Mouse (Mus musculus): ENCODE results near the gene Map2. TPM values are rescaled to one million over a fixed set of nuclear protein-coding genes. Genes with fewer than 3 reads are reported as not detected.

Map2 gene
- polyA plus RNA-seq (2012), result not detected in 2 replicates

DNA sequence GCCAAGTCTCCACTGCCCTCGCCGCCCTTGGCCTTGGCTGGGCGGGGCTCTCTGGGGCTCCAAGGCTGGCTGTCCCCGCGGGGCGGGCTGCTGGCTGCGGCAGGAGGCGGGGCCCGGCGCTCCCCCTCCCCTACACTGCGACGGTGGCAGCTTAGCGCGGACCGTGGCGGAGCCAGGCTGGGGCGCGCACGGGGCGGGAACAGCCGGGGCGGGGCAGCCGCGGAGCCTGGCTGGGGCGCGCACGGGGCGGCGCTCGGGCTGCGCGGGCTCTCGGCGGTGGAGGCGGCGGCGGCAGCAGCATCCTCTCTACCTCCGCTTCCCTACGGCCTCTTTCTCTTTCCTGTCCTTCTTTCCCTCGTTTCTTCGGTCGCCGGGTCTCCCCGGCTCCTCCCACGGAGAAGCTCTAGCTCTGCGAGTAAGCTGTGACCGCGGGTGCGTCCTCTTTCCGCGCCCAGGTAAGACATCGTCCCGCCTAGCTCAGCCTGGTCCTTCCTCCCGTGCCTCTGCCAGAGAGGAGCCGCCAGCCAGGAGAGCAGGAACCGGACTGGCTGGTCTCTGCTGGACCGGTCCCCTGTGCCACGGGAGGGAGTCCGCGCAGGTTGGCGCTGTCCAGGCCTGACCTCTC is at the start of gene Map2:
TSS of gene Map2 (plus strand) at position 233 of the 625 bp plus-strand sequence.
- TF ChIP-seq GATA1 (IDR thresholded peaks at IDR 0.05; ENCODE audit: low read length), result no peak

DNA sequence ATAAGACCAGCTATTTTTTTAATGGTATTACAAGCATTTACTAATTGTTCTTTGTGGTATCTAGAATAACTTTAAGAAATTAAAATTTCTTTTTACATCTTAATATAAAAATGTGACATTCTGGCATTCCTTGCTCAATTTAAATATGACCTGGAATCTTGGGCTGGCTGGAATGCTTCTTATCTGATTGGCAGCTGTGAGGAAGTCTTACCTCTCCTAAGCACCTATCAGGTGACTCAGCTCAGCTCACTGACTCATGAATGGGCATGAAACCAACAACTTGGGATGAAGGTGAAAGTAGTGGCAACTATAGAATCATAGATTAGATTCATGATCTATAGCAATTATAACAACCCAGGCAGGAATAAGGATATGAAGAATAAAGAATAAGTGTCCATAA is 42.1 kb upstream of the Map2 start:
- TF ChIP-seq GATA1 (IDR thresholded peaks at IDR 0.05; ENCODE audit: low read length), result no peak

DNA sequence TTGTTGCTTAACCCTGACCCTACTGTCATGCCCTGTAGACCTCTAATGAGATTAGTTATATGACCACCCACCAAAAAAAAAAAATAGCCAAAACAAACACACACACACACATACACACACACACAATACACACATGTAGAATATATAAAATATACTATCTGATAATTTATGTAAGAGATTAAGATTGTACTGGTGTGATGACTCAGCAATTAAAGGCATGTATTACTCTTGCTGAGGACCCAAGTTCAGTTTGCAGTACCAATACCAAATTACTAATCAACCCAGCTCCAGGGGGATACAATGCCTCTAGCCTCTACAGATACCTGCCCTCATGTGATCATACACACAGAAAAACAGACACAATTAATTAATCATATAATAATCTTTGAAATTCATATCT is 39.7 kb upstream of the Map2 start:
- TF ChIP-seq GATA1 (IDR thresholded peaks at IDR 0.05; ENCODE audit: low read length), result no peak

DNA sequence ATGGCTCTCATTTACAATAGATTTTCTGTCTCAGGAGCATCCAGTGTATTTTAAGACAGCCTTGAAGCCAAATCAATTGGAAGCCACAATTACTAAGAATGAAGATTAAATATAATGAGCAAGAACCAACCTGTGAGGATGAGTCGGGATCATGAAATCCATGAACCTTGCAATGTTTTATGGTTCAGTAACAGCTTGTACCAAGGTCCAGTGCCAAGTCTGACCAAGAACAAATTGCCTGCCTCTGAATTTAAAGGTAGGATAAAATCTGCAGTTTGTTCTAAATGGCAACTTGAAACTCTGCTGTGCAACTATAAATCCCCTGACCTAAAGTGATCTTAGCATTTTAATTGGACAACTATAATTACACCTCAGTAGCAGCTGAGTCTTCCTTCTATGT is 34.4 kb upstream of the Map2 start:
- no peak for TF ChIP-seq GATA1 (IDR thresholded peaks at IDR 0.05; ENCODE audit: low read length)

DNA sequence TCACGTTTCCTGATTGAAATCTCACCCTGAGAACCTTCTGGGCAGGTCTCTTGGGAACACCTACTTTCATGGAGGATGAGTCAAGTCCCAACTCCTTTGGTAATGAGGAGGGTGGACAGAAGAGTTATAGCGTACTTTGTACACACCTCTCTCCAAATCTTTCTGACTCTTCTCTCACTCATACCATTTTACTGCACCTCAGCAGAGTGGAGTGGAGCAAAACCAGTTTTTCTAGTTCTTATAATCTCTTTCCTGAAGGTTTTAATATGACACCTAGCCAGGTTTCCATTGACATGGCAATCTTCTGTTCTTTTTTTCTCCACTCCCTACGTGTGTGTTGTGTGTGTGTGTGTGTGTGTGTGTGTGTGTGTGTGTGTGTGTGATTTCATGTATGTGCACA is 29.9 kb upstream of the Map2 start:
- no peak for TF ChIP-seq GATA1 (IDR thresholded peaks at IDR 0.05; ENCODE audit: low read length)

DNA sequence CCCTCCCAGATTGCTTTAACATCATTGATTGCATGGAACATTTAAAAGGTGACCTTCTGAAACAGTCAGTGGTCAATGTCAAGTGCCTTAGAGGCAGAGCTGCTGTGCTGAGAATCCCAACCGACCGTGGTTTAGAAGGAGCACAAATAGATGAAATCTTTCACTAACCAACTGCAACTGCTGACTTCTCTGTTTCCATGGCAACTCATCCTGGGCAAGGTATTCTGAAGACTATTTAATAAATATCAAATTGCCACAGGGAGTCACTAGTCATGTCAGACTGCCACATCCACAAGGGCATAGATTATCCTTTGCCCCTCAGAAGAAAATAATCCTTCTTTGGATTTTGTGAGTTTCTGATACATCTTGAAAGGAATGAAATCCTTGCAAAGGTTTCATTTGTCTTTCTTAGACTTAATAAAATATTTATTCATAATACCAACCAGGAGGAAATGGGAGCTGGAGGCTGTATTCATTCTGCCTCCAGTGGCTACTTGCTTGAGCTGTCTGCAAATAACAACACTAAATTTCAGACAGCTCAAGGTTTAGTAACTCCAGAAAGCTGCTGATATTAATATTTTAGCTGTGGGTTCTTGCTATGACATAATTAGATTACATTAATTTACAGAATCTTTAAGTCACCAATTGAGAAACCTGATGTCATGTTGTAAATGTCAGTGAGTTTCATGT is 26.1 kb upstream of the Map2 start:
- TF ChIP-seq GATA1 (IDR thresholded peaks at IDR 0.05; ENCODE audit: low read length), result no peak

DNA sequence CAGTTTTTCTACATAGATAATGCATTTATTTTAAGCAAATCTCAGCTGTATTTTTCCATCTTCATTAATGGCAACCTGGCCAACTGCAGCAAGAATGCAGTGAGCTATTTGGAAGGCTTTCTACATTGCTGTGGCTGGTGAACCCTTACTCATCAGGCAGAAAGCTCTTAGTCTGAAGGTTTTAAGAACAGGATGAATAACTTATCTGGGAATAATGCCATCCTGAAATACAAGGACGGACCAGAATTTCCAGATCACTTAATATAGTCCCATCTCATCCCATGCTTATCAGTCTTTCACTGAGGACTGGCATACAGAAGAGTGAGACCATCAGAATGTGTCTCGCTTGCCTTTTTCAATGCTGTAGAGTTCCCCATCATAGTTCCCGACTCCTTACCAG is 24.3 kb upstream of the Map2 start:
- TF ChIP-seq GATA1 (IDR thresholded peaks at IDR 0.05; ENCODE audit: low read length), result no peak

DNA sequence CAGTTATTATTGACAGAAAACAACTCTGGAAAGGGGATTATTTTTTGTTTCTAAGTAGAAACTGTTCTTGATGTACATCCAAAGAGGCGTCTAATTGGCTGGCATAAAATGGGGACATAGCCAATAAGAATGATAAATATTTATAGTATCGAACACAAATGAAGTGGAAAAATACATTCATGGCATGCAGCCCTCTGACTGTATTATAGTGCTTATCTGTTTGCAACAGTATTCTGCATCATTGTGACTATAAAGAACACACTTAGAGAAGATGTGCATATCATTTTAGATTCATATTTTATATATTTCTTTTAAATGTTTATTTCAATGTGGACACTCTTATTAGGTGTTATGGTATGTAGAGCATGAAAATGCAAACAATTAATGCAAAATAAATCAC is 17.9 kb upstream of the Map2 start:
- TF ChIP-seq GATA1 (IDR thresholded peaks at IDR 0.05; ENCODE audit: low read length), result no peak

DNA sequence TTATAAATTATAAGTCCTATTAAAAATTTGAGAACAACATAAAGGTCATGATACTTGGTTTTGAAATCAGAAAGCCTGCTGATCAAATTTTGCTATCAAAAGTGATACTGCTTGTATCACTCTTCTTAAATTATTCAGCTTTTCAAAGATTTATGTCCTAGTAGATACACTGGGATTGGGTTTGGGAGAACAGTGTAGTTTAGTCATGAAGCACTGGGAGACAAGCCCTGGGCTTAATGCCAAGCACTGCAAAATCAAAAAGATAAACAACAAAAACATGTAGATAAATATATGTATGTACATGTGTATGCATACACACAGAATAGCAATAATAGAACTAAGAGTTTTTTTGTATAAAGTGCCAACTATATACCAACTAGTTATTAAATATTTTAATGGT is 17.5 kb upstream of the Map2 start:
- TF ChIP-seq GATA1 (IDR thresholded peaks at IDR 0.05; ENCODE audit: low read length), result no peak

DNA sequence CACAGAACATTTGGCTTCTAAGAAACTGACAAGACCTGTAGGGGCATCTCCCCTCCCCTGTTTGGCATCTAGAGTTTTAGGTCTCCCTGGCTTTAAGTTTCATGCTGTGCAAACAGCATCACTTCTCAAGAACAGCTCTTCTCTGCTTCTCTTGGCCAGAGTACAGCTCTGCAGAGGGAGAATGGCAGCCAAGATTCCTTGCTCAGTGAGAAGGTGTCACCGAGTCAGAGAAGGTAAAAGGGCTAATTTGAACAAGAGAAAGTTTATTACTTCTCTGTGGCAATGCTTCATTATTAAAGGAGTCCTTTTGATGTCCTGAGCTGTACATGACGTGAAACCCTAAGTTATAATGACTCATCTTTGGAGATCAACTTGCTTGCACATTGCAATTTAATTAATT is 10.4 kb upstream of the Map2 start:
- no peak for TF ChIP-seq GATA1 (IDR thresholded peaks at IDR 0.05; ENCODE audit: low read length)

DNA sequence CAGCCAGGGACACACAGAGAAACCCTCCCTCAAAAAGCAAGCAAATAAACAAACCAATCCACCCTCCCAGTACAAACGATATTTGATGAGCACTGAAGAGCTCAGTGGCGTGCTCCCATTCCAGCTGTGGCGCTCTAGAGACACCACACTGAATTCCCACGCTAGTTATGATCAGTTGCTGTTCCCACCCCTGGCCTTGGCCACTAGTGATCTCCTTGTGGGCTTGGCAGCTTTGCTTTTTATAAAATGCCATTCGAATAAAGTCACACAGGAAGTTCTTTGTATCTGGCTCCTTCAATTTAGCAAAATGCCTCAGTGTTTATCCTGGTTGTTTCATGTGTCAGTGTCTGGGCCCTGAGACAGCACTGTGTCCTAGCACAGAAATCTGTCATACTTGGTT is 6.4 kb upstream of the Map2 start:
- TF ChIP-seq GATA1 (IDR thresholded peaks at IDR 0.05; ENCODE audit: low read length), result no peak

DNA sequence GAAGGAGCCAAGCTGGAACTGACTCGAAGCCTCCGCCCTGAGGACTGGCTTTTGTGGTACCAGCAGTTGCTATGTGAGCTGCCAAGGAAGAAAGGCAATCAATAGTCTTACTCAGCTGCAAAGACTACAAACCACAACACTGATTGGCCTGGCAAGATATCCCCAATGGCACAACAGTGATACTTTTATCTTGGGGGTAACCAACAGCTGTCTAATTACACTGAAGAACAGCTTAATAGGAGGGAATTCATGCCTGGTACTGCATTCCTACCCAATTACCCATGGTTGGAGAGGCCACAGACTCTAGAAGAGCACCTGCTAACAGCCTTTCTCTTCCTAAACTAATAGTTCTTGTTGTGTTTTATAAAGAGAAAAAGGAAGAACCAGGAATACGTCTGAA is 2.9 kb upstream of the Map2 start:
- TF ChIP-seq GATA1 (IDR thresholded peaks at IDR 0.05; ENCODE audit: low read length), result no peak

DNA sequence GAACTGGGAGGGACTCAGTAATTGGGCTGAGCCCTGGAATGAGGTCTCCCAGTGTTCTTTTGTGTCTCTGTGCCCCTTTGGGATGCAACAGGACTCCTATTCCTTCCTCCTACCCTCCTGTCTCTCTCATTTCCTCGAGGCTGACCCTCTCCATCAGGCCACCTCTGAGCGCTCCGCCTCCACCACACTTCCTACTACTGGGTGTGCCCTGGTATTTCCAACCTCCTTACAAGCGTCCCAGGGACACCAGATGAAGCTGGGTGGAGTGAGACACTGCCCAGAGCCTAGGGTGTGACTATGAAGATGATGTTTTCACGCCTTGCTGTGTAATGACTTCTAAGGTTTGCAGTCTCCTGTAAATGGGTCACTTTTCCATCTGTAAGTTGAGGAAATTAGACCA is 1.4 kb upstream of the Map2 start:
- no peak for TF ChIP-seq GATA1 (IDR thresholded peaks at IDR 0.05; ENCODE audit: low read length)

DNA sequence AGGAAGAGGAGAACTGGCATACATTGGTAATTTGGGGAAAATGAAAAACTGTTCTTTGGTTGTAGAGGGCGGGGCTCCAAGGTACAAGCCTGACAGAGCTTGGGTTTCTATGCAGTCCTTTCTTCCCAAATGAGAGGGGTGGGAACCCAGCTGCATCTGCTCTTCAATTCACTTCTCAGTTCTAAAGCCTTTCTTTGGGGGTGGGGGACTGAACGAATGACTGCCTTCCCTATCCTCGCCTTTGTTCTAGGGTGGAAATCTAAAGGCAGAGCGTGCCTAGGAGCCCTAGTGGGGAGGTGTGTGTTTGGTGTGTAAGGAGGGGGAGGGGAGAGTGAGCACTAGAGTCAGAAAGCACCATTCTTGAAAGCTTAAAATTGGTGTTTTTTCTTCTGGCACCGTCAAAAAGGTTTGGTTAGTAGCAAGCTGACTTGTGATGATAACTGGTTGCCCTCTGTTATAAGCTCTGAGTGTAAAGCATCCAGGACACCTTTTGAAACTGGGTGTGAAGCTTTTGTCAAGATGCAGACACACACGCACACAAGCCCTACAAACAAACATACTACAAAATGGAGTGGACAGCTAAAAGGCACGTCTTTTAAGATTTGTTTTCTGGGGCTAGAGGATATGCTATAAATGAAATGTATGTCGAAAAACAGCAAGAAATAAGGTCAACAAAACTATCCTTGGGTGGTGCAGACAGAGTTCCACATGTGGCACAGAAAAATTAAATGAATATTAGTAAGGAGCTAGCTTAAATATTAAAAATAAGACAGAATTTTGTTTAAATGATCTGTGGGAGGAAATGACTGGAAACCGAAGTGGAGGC is 1.2 kb downstream of the Map2 start:
- no peak for TF ChIP-seq GATA1 (IDR thresholded peaks at IDR 0.05; ENCODE audit: low read length)

DNA sequence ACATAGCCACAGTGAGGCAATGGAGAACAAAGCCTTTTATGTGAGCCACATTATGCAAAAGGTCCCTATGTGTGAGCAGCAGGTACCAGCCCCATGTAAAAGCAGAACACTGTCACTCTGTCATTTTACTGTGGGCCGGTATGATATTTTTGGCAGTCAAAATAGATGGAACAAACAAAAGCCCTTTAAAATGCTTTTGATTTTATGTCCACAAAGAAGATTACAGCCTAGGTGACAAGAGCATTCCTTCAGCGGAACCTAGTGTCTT is 1.7 kb downstream of the Map2 start:
- no peak for TF ChIP-seq GATA1 (IDR thresholded peaks at IDR 0.05; ENCODE audit: low read length)

DNA sequence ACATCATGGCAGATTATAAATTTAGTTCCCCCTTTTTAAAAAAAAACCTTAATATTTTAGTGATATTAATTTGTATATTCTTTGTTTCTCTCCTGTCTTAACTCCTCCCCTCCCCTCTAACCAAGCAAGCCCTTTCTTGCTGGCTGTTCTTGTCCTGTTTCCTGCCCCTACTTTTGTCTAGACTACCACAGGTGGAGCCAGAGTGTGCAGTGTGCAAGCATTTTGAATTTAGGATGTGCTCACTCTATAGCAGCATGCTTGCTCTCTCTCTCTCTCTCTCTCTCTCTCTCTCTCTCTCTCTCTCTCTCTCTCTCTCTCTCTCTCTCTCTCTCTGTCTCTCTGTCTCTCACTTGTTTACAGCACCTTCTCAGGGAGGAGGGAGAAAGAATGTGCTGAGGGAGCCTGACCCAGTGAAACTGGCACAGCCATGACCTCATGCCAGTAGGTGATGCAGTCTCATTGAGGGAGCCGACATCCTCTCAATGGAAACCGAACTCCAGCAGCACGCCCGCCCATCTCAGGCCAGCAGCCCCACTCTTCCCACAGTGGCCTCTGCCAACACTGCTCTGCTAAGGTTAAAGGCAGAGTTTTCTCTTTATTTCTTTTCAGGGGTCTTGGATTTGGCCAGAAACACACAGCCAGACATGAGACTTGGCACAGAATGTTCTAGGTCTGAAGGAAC is 2.6 kb downstream of the Map2 start:
- TF ChIP-seq GATA1 (IDR thresholded peaks at IDR 0.05; ENCODE audit: low read length), result no peak
